ENCODE assay signal across 12 mouse cellular contexts in the genomic region with DNA sequence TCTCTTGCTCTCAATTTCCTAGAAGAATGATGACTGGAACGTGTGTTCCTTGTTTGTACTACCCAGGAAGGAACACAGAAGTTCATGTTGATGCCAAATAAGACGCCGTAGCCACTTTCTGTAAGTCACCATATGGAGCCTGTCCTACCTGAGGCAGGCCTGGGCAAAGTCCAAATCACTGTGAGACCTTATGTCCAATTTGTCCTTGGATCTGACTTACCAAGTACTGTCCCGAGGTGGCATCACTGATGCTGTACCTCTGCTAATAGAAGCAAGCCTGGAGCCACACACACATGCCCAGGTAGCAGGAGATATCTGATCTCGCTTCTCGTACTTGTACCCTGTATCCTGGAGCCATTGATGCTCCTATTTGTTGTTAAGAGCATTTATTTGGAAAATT.
DNase-seq lines count a peak whose midpoint lies in the region.
"Had no signal": no experiment of that assay in that cellular context is flagged by ENCODE, and none has a peak within 500 bp of the region (broad histone marks: within the 10 kb centered on the region; RNA-seq: fewer than 3 reads in every experiment).

No protein-coding gene starts in this region.

- peak; percentile 18 to 23 for DNase-seq in cerebellum, adult 18-20 months
- DNase-seq in cerebellum, adult 11 months: no peak
- peak; percentile 39 for DNase-seq in brain, adult 2 months (ENCODE audit: low read depth, low spot score)
- DNase-seq in cerebellum, adult 9-10 months: peak; percentile 22
- DNase-seq in cerebellum, postnatal 25 days: peak; percentile 64 to 74
- DNase-seq in adrenal gland, adult 2 months: no peak
- no peak for DNase-seq in right cerebral cortex, postnatal 14 days
- DNase-seq: adrenal gland, postnatal 25 days; heart, adult 18-20 months; heart, postnatal 10 days; heart, postnatal 4 days; kidney, adult 2 months had no signal

Comparison
In these comparisons a context has a peak if more than half of its experiments do, and no peak if none do; other contexts are left out.
1. DNase-seq: peak in cerebellum, adult 18-20 months (2 of 2), brain, adult 2 months (single experiment), cerebellum, adult 9-10 months (single experiment) and cerebellum, postnatal 25 days (2 of 2); none in cerebellum, adult 11 months (single experiment), adrenal gland, adult 2 months (single experiment) and right cerebral cortex, postnatal 14 days (single experiment).